Mouse (Mus musculus) heart, postnatal 0 days (tissue): Measurements from ENCODE around the gene Gm5294. TPM values are rescaled to one million over a fixed set of nuclear protein-coding genes. Genes with fewer than 3 reads are reported as not detected.

Source experiments
- ATAC-seq: fragments of 200-750 bp; cut with Nextera tagmentation; 2 replicates; pipeline ENCODE4 v1.8.0; 2017; ENCODE audit warnings: low read depth, moderate number of reproducible peaks, moderate library complexity; ENCODE audit not compliant: insufficient read depth
- DNase-seq: peaks from one replicate; pipeline ENCODE4 v3.0.0-alpha.2; 2016; ENCODE audit warnings: low spot score
- H3K27ac ChIP-seq: fragments of 300-500 bp; sonication (generic); 2 replicates; pipeline ENCODE4 v1.5.1; 2014; ENCODE audit warnings: low read depth, mild to moderate bottlenecking
- H3K27me3 ChIP-seq: fragments of 300-500 bp; sonication (generic); 2 replicates; pipeline ENCODE4 v1.6.1; 2014; ENCODE audit warnings: low read length, mixed read lengths; ENCODE audit not compliant: control insufficient read depth, insufficient read depth
- H3K36me3 ChIP-seq: fragments of 300-500 bp; sonication (generic); replicated peaks from 2 replicates; pipeline ENCODE4 v1.6.1; 2014; ENCODE audit warnings: low read length, mixed read lengths; ENCODE audit not compliant: control insufficient read depth, insufficient read depth
- H3K4me1 ChIP-seq: fragments of 300-500 bp; sonication (generic); 2 replicates; pipeline ENCODE4 v1.6.1; 2014; ENCODE audit warnings: antibody characterized with exemption; ENCODE audit not compliant: control insufficient read depth, insufficient read depth
- H3K4me2 ChIP-seq: fragments of 300-500 bp; sonication (generic); 2 replicates; pipeline ENCODE4 v1.6.1; 2014; ENCODE audit warnings: low read depth, mild to moderate bottlenecking, low read length, moderate library complexity
- H3K4me3 ChIP-seq: fragments of 300-500 bp; sonication (generic); 2 replicates; pipeline ENCODE4 v1.5.1; 2014; ENCODE audit warnings: low read depth, low read length
- H3K9ac ChIP-seq: fragments of 300-500 bp; sonication (generic); replicated peaks from 2 replicates; pipeline ENCODE4 v1.6.1; 2014; ENCODE audit warnings: low read depth, low read length, mixed read lengths
- H3K9me3 ChIP-seq: fragments of 300-500 bp; sonication (generic); replicated peaks from 2 replicates; pipeline ENCODE4 v1.6.1; 2016; ENCODE audit warnings: low read length; ENCODE audit not compliant: control insufficient read depth
- CTCF ChIP-seq: IDR thresholded peaks from 2 replicates; pipeline ENCODE4 v1.5.1; 2016; ENCODE audit warnings: antibody characterized with exemption, control low read depth, low read depth
- EP300 ChIP-seq: IDR thresholded peaks from 2 replicates; pipeline ENCODE4 v1.6.1; 2016; ENCODE audit warnings: antibody characterized with exemption, low read depth
- WGBS: fragments of 180-500 bp; shearing (Covaris S2); extraction: QIAGEN DNeasy Blood & Tissue Kit; methylation state at CpG from one replicate; pipeline ENCODE4 v1.1.7; 2014; 5-methylcytosine and 5-hydroxymethylcytosine counted together
- polyA plus RNA-seq: library from polyadenylated mRNA; unstranded; fragments of >200 nt; fragmentation: Nextera tagmentation; extraction: Ambion mirVana; gene quantifications from 2 replicates; pipeline ENCODE4 v1.2.1, GENCODE M21; 2015
- total RNA-seq: library from RNA; depleted of rRNA; stranded (reverse); fragments of >200 nt; gene quantifications from 2 replicates; pipeline ENCODE4 v1.2.3, GENCODE M21; 2014; ENCODE audit warnings: low replicate concordance

Gm5294 gene
- total and polyA plus RNA-seq, 2 experiments from 2014 or later = 0.19 TPM; not detected in 1

- WGBS = 82% methylated on average over 11 of the region's 11 CpGs
- DNase-seq (peak; percentile 22), ATAC-seq (no peak)
- Histone ChIP-seq H3K9ac (no peak overlapping the region), H3K9me3 (no peaks in the 10 kb centered on the region), H3K27me3 (no peaks in the 10 kb centered on the region), H3K36me3 (peaks cover 12% of the 10 kb centered on the region), H3K4me3 (no peak overlapping the region), H3K4me1 (0 out of 2 replicates have a peak, but pooled peaks cover 5% of the 10 kb centered on the region), H3K27ac (no peak overlapping the region), H3K4me2 (no peak overlapping the region)
- TF ChIP-seq EP300 = no peak
- TF ChIP-seq CTCF = no peak
Observed at GRCm38 (mm10) chr5:138790954-138791480, 28.9 kb upstream of the Gm5294 start.

- no peak for DNase-seq
- ATAC-seq = no peak
- Histone ChIP-seq H3K9ac (no peak overlapping the region), H3K4me3 (no peak overlapping the region), H3K36me3 (peaks cover 6% of the 10 kb centered on the region; the same call in 1 of the 2 replicates), H3K4me2 (no peak overlapping the region), H3K4me1 (no peaks in the 10 kb centered on the region), H3K9me3 (no peaks in the 10 kb centered on the region), H3K27ac (no peak overlapping the region), H3K27me3 (no peaks in the 10 kb centered on the region)
- TF ChIP-seq EP300 (no peak), CTCF (no peak)
- 56% methylated on average over 7 of the region's 7 CpGs for WGBS
Observed at GRCm38 (mm10) chr5:138801588-138802116, 18.2 kb upstream of the Gm5294 start.

- Histone ChIP-seq H3K36me3 (peaks cover 19% of the 10 kb centered on the region), H3K9ac (no peak overlapping the region), H3K4me1 (0 out of 2 replicates have a peak, but pooled peaks cover under 1% of the 10 kb centered on the region), H3K27ac (no peak overlapping the region), H3K4me3 (no peak overlapping the region), H3K27me3 (no peaks in the 10 kb centered on the region), H3K4me2 (no peak overlapping the region), H3K9me3 (no peaks in the 10 kb centered on the region)
- WGBS = 88% methylated on average over 5 of the region's 5 CpGs
- TF ChIP-seq CTCF (no peak), EP300 (no peak)
- no peak for ATAC-seq
- no peak for DNase-seq
Observed at GRCm38 (mm10) chr5:138804286-138804685, 15.6 kb upstream of the Gm5294 start.

GRCm38 (mm10) chr5:138809767-138810166 is 10.1 kb upstream of the Gm5294 start:
- no peak overlapping the region for H3K4me3 ChIP-seq
- H3K9ac ChIP-seq = no peak overlapping the region
- peaks cover 10% of the 10 kb centered on the region for H3K4me1 ChIP-seq
- DNase-seq (no peak), ATAC-seq (peak; percentile 51; the same call in 1 of the 2 replicates)
- peaks cover 19% of the 10 kb centered on the region for H3K36me3 ChIP-seq
- TF ChIP-seq CTCF (no peak), EP300 (no peak)
- H3K4me2 ChIP-seq = no peak overlapping the region
- H3K27ac ChIP-seq = no peak overlapping the region
- 58% methylated on average over 6 of the region's 6 CpGs for WGBS
- H3K9me3 ChIP-seq = no peaks in the 10 kb centered on the region
- H3K27me3 ChIP-seq = no peaks in the 10 kb centered on the region

GRCm38 (mm10) chr5:138820717-138821332 is 945 bp downstream of the Gm5294 start:
- peak overlapping the region; percentile 38 for H3K4me3 ChIP-seq
- no peaks in the 10 kb centered on the region for H3K36me3 ChIP-seq
- DNase-seq (no peak), ATAC-seq (peak; percentile 44)
- H3K4me2 ChIP-seq = peak overlapping the region; percentile 62
- H3K27me3 ChIP-seq = peaks cover 55% of the 10 kb centered on the region
- no peak overlapping the region for H3K9ac ChIP-seq
- no peaks in the 10 kb centered on the region for H3K4me1 ChIP-seq
- no peak overlapping the region for H3K27ac ChIP-seq
- no peaks in the 10 kb centered on the region for H3K9me3 ChIP-seq
- TF ChIP-seq CTCF (no peak), EP300 (no peak)
- WGBS = 4% methylated on average over 39 of the region's 39 CpGs
